Mouse (Mus musculus): ENCODE measurements at regions not wholly inside any gene's neighbourhood (a gene's known extent, or its start where the extent isn't known, plus 50 kb on each side); places are given as distances from the start of the nearest gene placed in this dataset.

GRCm38 (mm10) chr14:107952076-107952475 is 961.9 kb downstream of the Slitrk1 start:
- DNase-seq: no peak

- DNase-seq: no peak
Measured at GRCm38 (mm10) chr14:107903717-107904116, 1010.2 kb downstream of the Slitrk1 start.

- DNase-seq: no peak
Measured at GRCm38 (mm10) chr14:107901823-107902222, 1012.1 kb downstream of the Slitrk1 start.

- DNase-seq: no peak
Measured at GRCm38 (mm10) chr14:107860895-107861294, 1053.1 kb downstream of the Slitrk1 start.

GRCm38 (mm10) chr14:107849688-107850087 is 1064.3 kb downstream of the Slitrk1 start:
- no peak for DNase-seq

GRCm38 (mm10) chr14:107845289-107846215 is 1068.4 kb downstream of the Slitrk1 start:
- DNase-seq: no peak

- DNase-seq: no peak
Measured at GRCm38 (mm10) chr14:107844533-107844932, 1069.4 kb downstream of the Slitrk1 start.

- no peak for DNase-seq
Measured at GRCm38 (mm10) chr14:107832976-107833375, 1081.0 kb downstream of the Slitrk1 start.

- no peak for DNase-seq
Measured at GRCm38 (mm10) chr14:107785242-107785641, 1128.7 kb downstream of the Slitrk1 start.

All from layer of hippocampus, adult 9-11 months (tissue).